Mouse (Mus musculus): ENCODE measurements at regions not wholly inside any gene's neighbourhood (a gene's known extent, or its start where the extent isn't known, plus 50 kb on each side); places are given as distances from the start of the nearest gene placed in this dataset.

DNA sequence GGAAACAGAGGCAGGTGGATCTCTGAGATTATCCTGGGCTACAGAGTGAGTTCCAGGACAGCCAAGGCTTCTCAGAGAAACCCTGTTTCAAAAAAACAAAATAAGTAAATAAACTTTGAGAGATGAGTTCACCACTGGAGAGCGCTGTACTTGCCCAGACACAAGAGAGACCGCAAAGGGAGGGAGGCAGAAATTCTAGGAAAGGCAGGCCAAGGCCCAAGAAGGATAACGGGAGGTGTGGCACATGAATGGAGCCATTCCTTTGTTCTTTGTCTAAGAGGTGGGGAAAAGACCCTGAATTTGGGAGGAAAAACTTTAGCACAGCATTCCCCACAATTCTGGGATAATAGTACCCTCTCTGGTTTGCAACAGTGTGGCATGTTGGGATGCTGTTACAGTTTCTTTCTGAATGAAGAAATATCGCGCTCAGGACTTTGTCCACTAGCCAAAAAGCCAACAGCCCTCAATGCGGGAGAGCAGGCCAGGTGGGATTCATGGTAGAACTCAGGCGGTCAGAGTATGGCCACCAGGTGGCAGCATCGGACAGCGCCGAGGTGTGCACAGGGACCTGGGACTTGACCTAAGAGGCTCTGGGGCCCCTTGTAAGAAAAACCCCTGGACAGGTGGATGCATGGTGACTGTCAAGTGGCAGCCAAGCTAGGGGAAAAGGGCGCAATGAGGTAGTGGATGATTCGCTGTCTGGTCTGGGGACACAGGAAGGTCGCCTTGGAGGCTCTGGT lies 49.9 kb upstream of the Tmem92 start:
- Histone ChIP-seq H3K4me2 (ENCODE audit: low read depth, low read length) (no peak overlapping the region), H3K4me3 (ENCODE audit: low read depth, low read length) (no peak overlapping the region), H3K9me3 (replicated peaks; ENCODE audit: control insufficient read depth, low read length) (no peaks in the 10 kb centered on the region), H3K4me1 (ENCODE audit: control insufficient read depth, insufficient read depth, low read length) (no peaks in the 10 kb centered on the region), H3K9ac (replicated peaks; ENCODE audit: low read length) (no peak overlapping the region), H3K27me3 (ENCODE audit: control insufficient read depth, insufficient read depth, low read length) (no peaks in the 10 kb centered on the region), H3K27ac (replicated peaks; ENCODE audit: low read depth, low read length) (no peak overlapping the region), H3K36me3 (replicated peaks; ENCODE audit: control insufficient read depth, insufficient read depth, low read depth, low read length) (no peaks in the 10 kb centered on the region)
- 27% methylated on average over 13 of the region's 13 CpGs for WGBS
- peak; percentile 83 for DNase-seq (ENCODE audit: low spot score)
- ATAC-seq (replicated peaks; ENCODE audit: insufficient number of reproducible peaks, low FRiP score, low TSS enrichment, low read depth) = no peak

Data from embryonic facial prominence, embryonic 11.5 days (tissue).